Mouse (Mus musculus) CH12.LX (cell line): ENCODE measurements at regions not wholly inside any gene's neighbourhood (a gene's known extent, or its start where the extent isn't known, plus 50 kb on each side); places are given as distances from the start of the nearest gene placed in this dataset.

Experiments
- DNase-seq: peaks from one replicate; pipeline ENCODE4 v3.0.0-alpha.2; 2013; ENCODE audit errors: extremely low read depth
- H3K27ac ChIP-seq: 2 replicates; pipeline ENCODE4 v1.5.1; 2012; ENCODE audit warnings: low read depth, mild to moderate bottlenecking, control low read depth, moderate library complexity; ENCODE audit not compliant: insufficient read depth
- H3K27me3 ChIP-seq: replicated peaks from 2 replicates; pipeline ENCODE3; 2012; ENCODE audit warnings: inconsistent platforms
- H3K36me3 ChIP-seq, 2 experiments: replicated peaks in 1 of 2; 2 replicates each; pipeline versions ENCODE3 to v1.6.1; 2012; ENCODE audit warnings: inconsistent platforms in 1 of 2, low read length in 1 of 2, mild to moderate bottlenecking in 1 of 2, mixed read lengths in 1 of 2, moderate library complexity in 1 of 2; ENCODE audit not compliant: control insufficient read depth in 1 of 2, insufficient read depth in 1 of 2
- H3K4me1 ChIP-seq, 2 experiments: 2 replicates each; pipeline ENCODE4 v1.6.1; 2012; ENCODE audit warnings: inconsistent platforms in 1 of 2, moderate library complexity in 1 of 2; ENCODE audit not compliant: insufficient read depth in 2 of 2, control insufficient read depth in 1 of 2
- H3K4me2 ChIP-seq: 2 replicates; pipeline ENCODE4 v1.6.1; 2012; ENCODE audit warnings: low read depth, mild to moderate bottlenecking, control low read depth; ENCODE audit not compliant: poor library complexity, insufficient read depth, severe bottlenecking
- H3K4me3 ChIP-seq, 3 experiments: fragments of 150-350 bp in 1 of 3; sonication (generic) in 1 of 3; replicated peaks in 1 of 3; 2 replicates each; pipeline versions ENCODE3 to v1.5.1; 2011 to 2012; ENCODE audit warnings: low read depth in 2 of 3, low read length in 2 of 3, mild to moderate bottlenecking in 2 of 3, moderate library complexity in 2 of 3, control low read depth in 1 of 3, improper control_type of control experiment in 1 of 3, inconsistent platforms in 1 of 3, mixed read lengths in 1 of 3; ENCODE audit not compliant: poor library complexity in 1 of 3
- H3K79me2 ChIP-seq: replicated peaks from 2 replicates; pipeline ENCODE4 v1.6.1; 2012; ENCODE audit warnings: mild to moderate bottlenecking, moderate library complexity; ENCODE audit not compliant: control insufficient read depth, poor library complexity, insufficient read depth, severe bottlenecking; ENCODE audit errors: extremely low read depth
- H3K9ac ChIP-seq: 2 replicates; pipeline ENCODE4 v1.6.1; 2012; ENCODE audit warnings: low read depth, mild to moderate bottlenecking, control low read depth, moderate library complexity; ENCODE audit not compliant: insufficient read depth
- H3K9me3 ChIP-seq: replicated peaks from 2 replicates; pipeline ENCODE3; 2012; ENCODE audit warnings: low read length, inconsistent platforms, mixed read lengths
- BHLHE40 ChIP-seq: IDR thresholded peaks from 2 replicates; pipeline ENCODE4 v1.6.1; 2011; ENCODE audit warnings: mild to moderate bottlenecking, low read depth, low read length, improper control_type of control experiment
- CHD1 ChIP-seq: IDR thresholded peaks from 2 replicates; pipeline ENCODE4 v1.6.1; 2012; ENCODE audit warnings: low read depth, low read length, improper control_type of control experiment, inconsistent platforms
- CTCF ChIP-seq, 2 experiments: IDR thresholded peaks in 1 of 2; conservative IDR thresholded peaks in 1 of 2; 2 replicates each; pipeline ENCODE4 v1.5.1; 2011 to 2012; ENCODE audit warnings: low read depth in 2 of 2, low read length in 2 of 2, improper control_type of control experiment in 1 of 2, inconsistent platforms in 1 of 2, mild to moderate bottlenecking in 1 of 2, moderate library complexity in 1 of 2
- GABPA ChIP-seq: IDR thresholded peaks from 2 replicates; pipeline ENCODE4 v1.6.1; 2012; ENCODE audit warnings: low read depth, low read length, improper control_type of control experiment, inconsistent platforms; ENCODE audit not compliant: insufficient replicate concordance
- KAT2A ChIP-seq: IDR thresholded peaks from 2 replicates; pipeline ENCODE4 v1.6.1; 2012; ENCODE audit warnings: low read length, improper control_type of control experiment, inconsistent platforms; ENCODE audit not compliant: insufficient replicate concordance
- MYC ChIP-seq: IDR thresholded peaks from 2 replicates; pipeline ENCODE4 v1.6.1; 2011; ENCODE audit warnings: low read depth, mild to moderate bottlenecking, improper control_type of control experiment, low read length
- PAX5 ChIP-seq: IDR thresholded peaks from 2 replicates; pipeline ENCODE4 v1.6.1; 2012; ENCODE audit warnings: low read length, inconsistent platforms, mixed read lengths
- RAD21 ChIP-seq: IDR thresholded peaks from 2 replicates; pipeline ENCODE4 v1.6.1; 2011; ENCODE audit warnings: low read depth, mild to moderate bottlenecking, low read length, improper control_type of control experiment, moderate library complexity
- SIN3A ChIP-seq: IDR thresholded peaks from 2 replicates; pipeline ENCODE4 v1.6.1; 2012; ENCODE audit warnings: low read length, improper control_type of control experiment, inconsistent platforms
- SMC3 ChIP-seq: IDR thresholded peaks from 2 replicates; pipeline ENCODE4 v1.6.1; 2011; ENCODE audit warnings: low read depth, low read length, improper control_type of control experiment
- TBP ChIP-seq: conservative IDR thresholded peaks from 2 replicates; pipeline ENCODE4 v1.6.1; 2011; ENCODE audit warnings: low read depth, low read length, improper control_type of control experiment
- TCF12 ChIP-seq: IDR thresholded peaks from 2 replicates; pipeline ENCODE4 v1.6.1; 2014; ENCODE audit warnings: low read depth, mild to moderate bottlenecking, inconsistent platforms, low read length, improper control_type of control experiment
- ZMIZ1 ChIP-seq: IDR thresholded peaks from 2 replicates; pipeline ENCODE4 v1.6.1; 2012; ENCODE audit warnings: low read depth, mild to moderate bottlenecking, inconsistent platforms, low read length, improper control_type of control experiment
- dilution Hi-C: fragments of 300-500 bp; cut with MboI; formaldehyde crosslinking; loops from 2 replicates; pipeline ENCODE4 v1.14.3; 2020; ENCODE audit warnings: low sequenced_read_pairs; ENCODE audit not compliant: extremely low pct_unique_long_range_greater_than_20kb, extremely low pct_ligation_motif_present
- in situ Hi-C: fragments of 300-500 bp; cut with MboI; formaldehyde crosslinking; loops from 3 replicates; pipeline ENCODE4 v1.14.3; 2019; ENCODE audit warnings: low sequenced_read_pairs, low pct_ligation_motif_present, low pct_unique_long_range_greater_than_20kb, mixed read lengths

DNA sequence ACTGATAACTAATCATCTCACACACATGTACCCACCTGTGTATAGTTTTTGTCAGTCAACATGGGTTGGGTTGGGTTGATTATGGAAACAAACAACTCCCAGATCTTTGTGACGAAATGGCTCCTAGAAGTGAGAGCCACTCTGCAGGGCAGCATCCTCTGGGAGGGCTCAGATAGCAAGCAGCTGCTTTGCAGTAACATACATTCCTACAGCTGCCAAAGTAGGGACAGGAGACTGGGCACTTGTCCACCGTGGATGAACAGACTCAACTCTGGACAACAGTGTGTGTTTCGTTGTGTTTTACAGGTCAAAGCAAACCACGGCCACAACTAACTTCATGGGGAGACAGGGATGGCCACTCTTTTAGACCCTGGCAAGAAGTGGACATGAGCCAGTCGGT, 142.7 kb upstream of the Dapk1 start:
- H3K4me2 ChIP-seq: no peak overlapping the region
- no peak overlapping the region for H3K27ac ChIP-seq
- H3K79me2 ChIP-seq: no peaks in the 10 kb centered on the region
- peaks cover 71% of the 10 kb centered on the region for H3K9me3 ChIP-seq
- DNase-seq: no peak
- H3K36me3 ChIP-seq: no peaks in the 10 kb centered on the region
- dilution Hi-C loops: no loop called here
- H3K9ac ChIP-seq: no peak overlapping the region
- H3K4me1 ChIP-seq: no peaks in the 10 kb centered on the region
- H3K27me3 ChIP-seq: no peaks in the 10 kb centered on the region
- in situ Hi-C loops: loop anchor here (25.0 kb wide), 1 partner anchor 572 kb away; no protein-coding TSS in a partner anchor
- H3K4me3 ChIP-seq: no peak overlapping the region
- no peak for TF ChIP-seq ZMIZ1

DNA sequence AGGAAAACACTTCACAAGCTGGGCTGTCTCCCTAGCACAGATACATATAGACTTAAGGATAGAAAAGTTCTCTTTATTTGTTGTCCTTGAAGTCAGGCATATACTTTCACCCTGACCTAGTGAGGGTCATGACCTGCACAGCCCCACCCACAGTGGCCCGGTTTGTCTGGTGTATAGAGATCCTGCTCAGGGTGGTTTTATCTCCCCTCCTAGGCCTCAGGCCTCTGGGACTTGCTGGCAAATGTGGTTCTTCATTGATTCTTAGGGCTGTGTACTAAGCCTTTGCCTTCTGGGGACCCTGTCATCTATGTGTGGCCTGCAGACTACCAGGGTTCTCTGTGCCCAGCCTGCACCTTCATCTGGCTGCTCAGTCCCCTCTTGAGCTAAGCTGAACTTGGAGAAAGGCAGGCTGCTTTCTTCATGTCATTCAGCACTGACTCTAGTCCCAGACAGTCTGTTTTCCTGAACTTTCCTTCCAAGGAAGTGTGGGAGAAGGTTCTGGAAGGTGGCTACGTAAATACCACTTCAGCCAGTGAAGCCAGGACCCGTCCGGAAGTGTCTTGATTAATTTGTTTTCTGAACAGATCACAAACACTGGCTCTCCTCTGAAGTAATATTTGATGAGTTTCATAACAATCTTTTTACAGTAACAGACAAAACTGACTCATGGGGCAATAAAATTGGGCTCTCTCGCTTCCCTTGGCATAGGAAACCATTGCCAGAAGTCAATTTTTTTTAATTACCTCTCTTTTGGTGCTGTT, 135.0 kb upstream of the Dapk1 start:
- in situ Hi-C loops (loop anchor here (25.0 kb wide), 1 partner anchor 579 kb away; no protein-coding TSS in a partner anchor), dilution Hi-C loops (no loop called here)
- Histone ChIP-seq H3K27me3 (no peaks in the 10 kb centered on the region), H3K4me2 (no peak overlapping the region), H3K9me3 (peaks cover 66% of the 10 kb centered on the region), H3K9ac (no peak overlapping the region), H3K79me2 (no peaks in the 10 kb centered on the region), H3K4me1 (no peaks in the 10 kb centered on the region), H3K4me3 (no peak overlapping the region), H3K36me3 (no peaks in the 10 kb centered on the region), H3K27ac (no peak overlapping the region)
- TF ChIP-seq BHLHE40 (no peak), CHD1 (no peak), TBP (no peak), KAT2A (no peak), SMC3 (no peak), RAD21 (no peak), GABPA (no peak), PAX5 (no peak), CTCF (conservative IDR thresholded peaks at IDR 0.05 in 1 of 2, IDR thresholded peaks at IDR 0.05 in 1 of 2; ENCODE audit: low read depth in 2 of 2, low read length in 2 of 2) (no peak), SIN3A (no peak), TCF12 (no peak), MYC (no peak)
- DNase-seq: no peak
